Mouse (Mus musculus): ENCODE data around the gene Cadps. TPM values are rescaled to one million over a fixed set of nuclear protein-coding genes. Genes with fewer than 3 reads are reported as not detected.

Cadps gene
- polyA plus RNA-seq, 1 experiment from 2014 or later: 0.13 TPM

GRCm38 (mm10) chr14:12661430-12661829, 161.4 kb downstream of the Cadps start:
- Histone ChIP-seq H3K4me3 (replicated peaks; ENCODE audit: low read depth, low read length) (no peak overlapping the region), H3K36me3 (ENCODE audit: insufficient read depth, low read length) (no peaks in the 10 kb centered on the region), H3K4me1 (replicated peaks; ENCODE audit: insufficient read depth, low read length) (no peaks in the 10 kb centered on the region), H3K27me3 (ENCODE audit: insufficient read depth, low read length) (no peaks in the 10 kb centered on the region), H3K27ac (no peak overlapping the region), H3K9me3 (replicated peaks; ENCODE audit: low read length) (no peaks in the 10 kb centered on the region), H3K4me2 (ENCODE audit: low read length) (no peak overlapping the region), H3K9ac (ENCODE audit: low read depth, low read length) (no peak overlapping the region)
- no peak for DNase-seq (ENCODE audit: low spot score)
- ATAC-seq (replicated peaks; ENCODE audit: low FRiP score, low read depth): no peak
- WGBS: 56% methylated on average over 2 of the region's 2 CpGs
- TF ChIP-seq CTCF (IDR thresholded peaks at IDR 0.05; ENCODE audit: low read depth): no peak

- H3K9me3 ChIP-seq (replicated peaks; ENCODE audit: low read length): no peaks in the 10 kb centered on the region
- 62% methylated on average over 4 of the region's 4 CpGs for WGBS
- no peak for TF ChIP-seq CTCF (IDR thresholded peaks at IDR 0.05; ENCODE audit: low read depth)
- no peak overlapping the region for H3K4me2 ChIP-seq (ENCODE audit: low read length)
- H3K4me1 ChIP-seq (replicated peaks; ENCODE audit: insufficient read depth, low read length): no peaks in the 10 kb centered on the region
- no peaks in the 10 kb centered on the region for H3K27me3 ChIP-seq (ENCODE audit: insufficient read depth, low read length)
- no peak for DNase-seq (ENCODE audit: low spot score)
- no peak overlapping the region for H3K4me3 ChIP-seq (replicated peaks; ENCODE audit: low read depth, low read length)
- no peak overlapping the region for H3K27ac ChIP-seq
- no peaks in the 10 kb centered on the region for H3K36me3 ChIP-seq (ENCODE audit: insufficient read depth, low read length)
- H3K9ac ChIP-seq (ENCODE audit: low read depth, low read length): no peak overlapping the region
- no peak for ATAC-seq (replicated peaks; ENCODE audit: low FRiP score, low read depth)
These were observed 165.5 kb downstream of the Cadps start for GRCm38 (mm10) chr14:12657351-12657750.

- 80% methylated on average over 6 of the region's 6 CpGs for WGBS
- Histone ChIP-seq H3K4me2 (ENCODE audit: low read length) (no peak overlapping the region), H3K27ac (no peak overlapping the region), H3K9me3 (replicated peaks; ENCODE audit: low read length) (no peaks in the 10 kb centered on the region), H3K9ac (ENCODE audit: low read depth, low read length) (no peak overlapping the region), H3K36me3 (ENCODE audit: insufficient read depth, low read length) (no peaks in the 10 kb centered on the region), H3K4me1 (replicated peaks; ENCODE audit: insufficient read depth, low read length) (no peaks in the 10 kb centered on the region), H3K27me3 (ENCODE audit: insufficient read depth, low read length) (no peaks in the 10 kb centered on the region), H3K4me3 (replicated peaks; ENCODE audit: low read depth, low read length) (no peak overlapping the region)
- no peak for DNase-seq (ENCODE audit: low spot score)
- no peak for ATAC-seq (replicated peaks; ENCODE audit: low FRiP score, low read depth)
- TF ChIP-seq CTCF (IDR thresholded peaks at IDR 0.05; ENCODE audit: low read depth): no peak
These were observed 179.9 kb downstream of the Cadps start for GRCm38 (mm10) chr14:12642868-12643512.

- Histone ChIP-seq H3K9me3 (replicated peaks; ENCODE audit: low read length) (no peaks in the 10 kb centered on the region), H3K36me3 (ENCODE audit: insufficient read depth, low read length) (no peaks in the 10 kb centered on the region), H3K4me3 (replicated peaks; ENCODE audit: low read depth, low read length) (no peak overlapping the region), H3K4me2 (ENCODE audit: low read length) (no peak overlapping the region), H3K27me3 (ENCODE audit: insufficient read depth, low read length) (no peaks in the 10 kb centered on the region), H3K9ac (ENCODE audit: low read depth, low read length) (no peak overlapping the region), H3K4me1 (replicated peaks; ENCODE audit: insufficient read depth, low read length) (no peaks in the 10 kb centered on the region), H3K27ac (no peak overlapping the region)
- WGBS: 93% methylated on average over 2 of the region's 2 CpGs
- ATAC-seq (replicated peaks; ENCODE audit: low FRiP score, low read depth): no peak
- no peak for DNase-seq (ENCODE audit: low spot score)
- TF ChIP-seq CTCF (IDR thresholded peaks at IDR 0.05; ENCODE audit: low read depth): no peak
These were observed 184.1 kb downstream of the Cadps start for GRCm38 (mm10) chr14:12638762-12639161.

- no peak overlapping the region for H3K9ac ChIP-seq (ENCODE audit: low read depth, low read length)
- H3K4me3 ChIP-seq (replicated peaks; ENCODE audit: low read depth, low read length): no peak overlapping the region
- H3K36me3 ChIP-seq (ENCODE audit: insufficient read depth, low read length): no peaks in the 10 kb centered on the region
- H3K27ac ChIP-seq: no peak overlapping the region
- H3K9me3 ChIP-seq (replicated peaks; ENCODE audit: low read length): no peaks in the 10 kb centered on the region
- DNase-seq (ENCODE audit: low spot score) (no peak), ATAC-seq (replicated peaks; ENCODE audit: low FRiP score, low read depth) (no peak)
- WGBS: 77% methylated on average over 7 of the region's 7 CpGs
- no peaks in the 10 kb centered on the region for H3K4me1 ChIP-seq (replicated peaks; ENCODE audit: insufficient read depth, low read length)
- no peaks in the 10 kb centered on the region for H3K27me3 ChIP-seq (ENCODE audit: insufficient read depth, low read length)
- no peak overlapping the region for H3K4me2 ChIP-seq (ENCODE audit: low read length)
- TF ChIP-seq CTCF (IDR thresholded peaks at IDR 0.05; ENCODE audit: low read depth): no peak
These were observed 185.6 kb downstream of the Cadps start for GRCm38 (mm10) chr14:12637121-12637754.

- H3K4me1 ChIP-seq (replicated peaks; ENCODE audit: insufficient read depth, low read length): no peaks in the 10 kb centered on the region
- DNase-seq (ENCODE audit: low spot score) (peak; percentile 16), ATAC-seq (replicated peaks; ENCODE audit: low FRiP score, low read depth) (no peak)
- H3K27me3 ChIP-seq (ENCODE audit: insufficient read depth, low read length): no peaks in the 10 kb centered on the region
- no peak overlapping the region for H3K27ac ChIP-seq
- H3K4me2 ChIP-seq (ENCODE audit: low read length): no peak overlapping the region
- H3K36me3 ChIP-seq (ENCODE audit: insufficient read depth, low read length): no peaks in the 10 kb centered on the region
- 73% methylated on average over 11 of the region's 11 CpGs for WGBS
- no peaks in the 10 kb centered on the region for H3K9me3 ChIP-seq (replicated peaks; ENCODE audit: low read length)
- H3K4me3 ChIP-seq (replicated peaks; ENCODE audit: low read depth, low read length): no peak overlapping the region
- peak; percentile 61 for TF ChIP-seq CTCF (IDR thresholded peaks at IDR 0.05; ENCODE audit: low read depth)
- H3K9ac ChIP-seq (ENCODE audit: low read depth, low read length): no peak overlapping the region
These were observed 198.4 kb downstream of the Cadps start for GRCm38 (mm10) chr14:12624256-12625130.

Data from kidney, postnatal 0 days (tissue).